Mouse (Mus musculus): ENCODE measurements around the gene Disp3. TPM values are rescaled to one million over a fixed set of nuclear protein-coding genes. Genes with fewer than 3 reads are reported as not detected.
A peak's percentile ranks its signal among the peaks of the same experiment; 100 is the strongest.

The Disp3 gene
- total and polyA plus RNA-seq, 2 experiments from 2014 or later = 7.8 to 25.1 TPM

- H3K27ac ChIP-seq (ENCODE audit: low read depth, low read length) = 0 out of 2 replicates have a peak overlapping the region, but pooled peaks have one; percentile 44
- no peaks in the 10 kb centered on the region for H3K9me3 ChIP-seq (ENCODE audit: low read length)
- no peak; the same call in 1 of the 2 replicates for TF ChIP-seq CTCF (IDR thresholded peaks at IDR 0.05)
- peaks cover 19% of the 10 kb centered on the region; the same call in 1 of the 2 replicates for H3K4me1 ChIP-seq (ENCODE audit: insufficient read depth, low read length)
- H3K4me3 ChIP-seq (ENCODE audit: low read depth, low read length) = peak overlapping the region; percentile 50
- peak overlapping the region; percentile 55 for H3K9ac ChIP-seq (replicated peaks; ENCODE audit: low read length, poor library complexity, severe bottlenecking)
- no peaks in the 10 kb centered on the region for H3K36me3 ChIP-seq (ENCODE audit: insufficient read depth, low read length)
- ATAC-seq (ENCODE audit: low FRiP score) = no peak
- H3K4me2 ChIP-seq (ENCODE audit: low read depth, low read length, poor library complexity, severe bottlenecking) = peak overlapping the region; percentile 93
- 0% methylated on average over 20 of the region's 20 CpGs for WGBS
- DNase-seq (ENCODE audit: low spot score) = no peak
- H3K27me3 ChIP-seq (ENCODE audit: insufficient read depth, low read length) = no peaks in the 10 kb centered on the region
These were observed 724 bp downstream of the Disp3 start for GRCm38 (mm10) chr4:148287041-148287440.

DNA sequence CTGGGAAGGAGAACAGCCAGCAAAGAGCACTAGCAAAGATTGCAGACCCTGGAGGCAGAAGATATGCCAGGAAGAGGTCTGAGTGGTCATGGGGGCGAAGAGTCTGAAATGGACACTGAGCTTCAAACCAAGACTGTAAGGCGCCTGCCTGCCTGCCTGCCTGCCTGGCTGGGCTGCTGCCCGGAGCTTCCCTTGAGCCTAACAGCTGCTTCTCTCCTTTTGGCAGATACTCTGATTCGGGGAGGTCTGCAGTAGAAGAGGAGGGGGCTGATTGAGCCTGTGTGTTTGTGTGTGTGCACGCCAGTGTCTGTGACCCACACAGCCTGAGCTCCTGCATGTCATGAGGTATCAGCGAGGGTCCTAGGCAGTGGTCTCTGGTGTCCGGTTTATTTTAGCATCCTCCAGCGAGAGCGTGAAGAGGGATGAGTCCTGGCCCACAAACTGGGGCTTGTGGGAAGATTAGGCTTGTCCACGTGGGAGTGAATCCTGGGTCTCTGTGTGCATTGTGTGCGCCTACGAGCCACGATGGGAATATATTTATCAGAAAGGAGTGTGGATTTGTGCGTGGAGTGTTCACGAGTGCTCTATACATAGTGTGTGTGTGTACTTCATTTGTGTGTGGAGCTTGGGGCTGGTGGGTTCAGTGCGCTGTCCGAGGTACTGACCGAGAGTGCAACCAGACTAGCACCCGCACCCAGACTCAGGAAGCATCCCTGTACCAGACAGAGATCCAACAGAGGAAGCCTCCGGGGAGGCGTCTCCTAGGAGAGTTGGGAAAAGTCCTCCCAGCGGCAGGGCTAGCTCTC lies 1.3 kb downstream of the Disp3 start:
- Histone ChIP-seq H3K9me3 (ENCODE audit: low read length) (no peaks in the 10 kb centered on the region), H3K4me2 (ENCODE audit: low read depth, low read length, poor library complexity, severe bottlenecking) (peak overlapping the region; percentile 93), H3K36me3 (ENCODE audit: insufficient read depth, low read length) (no peaks in the 10 kb centered on the region), H3K27ac (ENCODE audit: low read depth, low read length) (no peak overlapping the region), H3K27me3 (ENCODE audit: insufficient read depth, low read length) (no peaks in the 10 kb centered on the region), H3K9ac (replicated peaks; ENCODE audit: low read length, poor library complexity, severe bottlenecking) (peak overlapping the region; percentile 55), H3K4me3 (ENCODE audit: low read depth, low read length) (peak overlapping the region; percentile 50), H3K4me1 (ENCODE audit: insufficient read depth, low read length) (peaks cover 19% of the 10 kb centered on the region; the same call in 1 of the 2 replicates)
- ATAC-seq (ENCODE audit: low FRiP score) (no peak), DNase-seq (ENCODE audit: low spot score) (peak; percentile 46)
- 8% methylated on average over 22 of the region's 22 CpGs for WGBS
- TF ChIP-seq CTCF (IDR thresholded peaks at IDR 0.05) = no peak

GRCm38 (mm10) chr4:148284219-148284618 lies 3.5 kb downstream of the Disp3 start:
- H3K4me2 ChIP-seq (ENCODE audit: low read depth, low read length, poor library complexity, severe bottlenecking) = peak overlapping the region; percentile 93
- 12% methylated on average over 13 of the region's 13 CpGs for WGBS
- peaks cover 19% of the 10 kb centered on the region; the same call in 1 of the 2 replicates for H3K4me1 ChIP-seq (ENCODE audit: insufficient read depth, low read length)
- H3K9me3 ChIP-seq (ENCODE audit: low read length) = no peaks in the 10 kb centered on the region
- no peaks in the 10 kb centered on the region for H3K27me3 ChIP-seq (ENCODE audit: insufficient read depth, low read length)
- peak overlapping the region; percentile 50; the same call in 1 of the 2 replicates for H3K4me3 ChIP-seq (ENCODE audit: low read depth, low read length)
- DNase-seq (ENCODE audit: low spot score) = peak; percentile 48
- TF ChIP-seq CTCF (IDR thresholded peaks at IDR 0.05) = no peak
- H3K9ac ChIP-seq (replicated peaks; ENCODE audit: low read length, poor library complexity, severe bottlenecking) = peak overlapping the region; percentile 48
- ATAC-seq (ENCODE audit: low FRiP score) = no peak
- H3K27ac ChIP-seq (ENCODE audit: low read depth, low read length) = peak overlapping the region; percentile 51; the same call in 1 of the 2 replicates
- H3K36me3 ChIP-seq (ENCODE audit: insufficient read depth, low read length) = no peaks in the 10 kb centered on the region

DNA sequence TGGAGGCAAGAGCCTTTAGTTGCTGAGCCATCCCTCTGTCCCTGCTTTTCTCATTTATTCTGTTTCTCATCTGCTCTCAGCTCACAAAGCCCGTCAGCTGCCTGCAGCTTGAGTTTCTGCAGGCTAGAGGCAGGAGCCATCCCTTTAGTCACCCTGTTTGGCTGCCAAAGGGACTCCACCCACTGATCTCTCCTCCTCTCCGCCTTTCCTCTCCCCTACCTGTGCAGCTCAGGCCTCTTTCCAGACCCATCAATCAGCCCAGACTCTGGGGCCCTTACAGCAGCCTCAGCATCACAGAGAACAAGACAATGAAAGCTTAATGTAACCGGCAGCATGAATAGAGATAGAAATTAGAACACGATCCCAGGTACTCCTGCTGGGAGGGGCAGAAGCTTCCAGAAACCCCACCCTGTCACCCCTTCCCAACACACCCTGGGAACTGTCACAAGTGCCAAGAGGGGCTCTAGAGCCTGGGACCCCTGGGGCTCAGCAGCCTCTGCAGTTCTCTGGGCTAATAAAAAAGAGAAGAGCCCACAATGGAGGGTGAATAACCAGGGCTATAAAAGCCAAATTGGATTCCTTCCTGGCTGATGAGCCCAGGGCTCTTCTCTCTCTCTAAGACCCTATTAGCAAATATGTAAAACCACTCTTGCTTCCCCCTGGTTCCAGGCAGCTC lies 10.8 kb downstream of the Disp3 start:
- H3K27ac ChIP-seq (ENCODE audit: low read depth, low read length) = peak overlapping the region; percentile 55

GRCm38 (mm10) chr4:148274671-148275070 lies 13.1 kb downstream of the Disp3 start:
- ATAC-seq (ENCODE audit: low FRiP score) (no peak), DNase-seq (ENCODE audit: low spot score) (no peak)
- peaks cover 11% of the 10 kb centered on the region; the same call in 1 of the 2 replicates for H3K4me1 ChIP-seq (ENCODE audit: insufficient read depth, low read length)

More for the DNA sequence above, 10.8 kb downstream of the Disp3 start:
- no peak overlapping the region for H3K9ac ChIP-seq (replicated peaks; ENCODE audit: low read length, poor library complexity, severe bottlenecking)
- TF ChIP-seq CTCF (IDR thresholded peaks at IDR 0.05) = no peak
- no peak for DNase-seq (ENCODE audit: low spot score)
- no peaks in the 10 kb centered on the region; the same call in 1 of the 2 replicates for H3K36me3 ChIP-seq (ENCODE audit: insufficient read depth, low read length)
- no peaks in the 10 kb centered on the region for H3K9me3 ChIP-seq (ENCODE audit: low read length)
- WGBS = 19% methylated on average over 4 of the region's 4 CpGs
- ATAC-seq (ENCODE audit: low FRiP score) = peak; percentile 42; the same call in 1 of the 2 replicates
- H3K27me3 ChIP-seq (ENCODE audit: insufficient read depth, low read length) = peaks cover 3% of the 10 kb centered on the region; the same call in 1 of the 2 replicates
- H3K4me3 ChIP-seq (ENCODE audit: low read depth, low read length) = no peak overlapping the region
- peaks cover 10% of the 10 kb centered on the region; the same call in 1 of the 2 replicates for H3K4me1 ChIP-seq (ENCODE audit: insufficient read depth, low read length)
- no peak overlapping the region for H3K4me2 ChIP-seq (ENCODE audit: low read depth, low read length, poor library complexity, severe bottlenecking)

More at GRCm38 (mm10) chr4:148274671-148275070, 13.1 kb downstream of the Disp3 start:
- Histone ChIP-seq H3K27ac (ENCODE audit: low read depth, low read length) (no peak overlapping the region), H3K9ac (replicated peaks; ENCODE audit: low read length, poor library complexity, severe bottlenecking) (no peak overlapping the region), H3K27me3 (ENCODE audit: insufficient read depth, low read length) (peaks cover 6% of the 10 kb centered on the region; the same call in 1 of the 2 replicates), H3K4me3 (ENCODE audit: low read depth, low read length) (no peak overlapping the region), H3K36me3 (ENCODE audit: insufficient read depth, low read length) (peaks cover 8% of the 10 kb centered on the region; the same call in 1 of the 2 replicates), H3K4me2 (ENCODE audit: low read depth, low read length, poor library complexity, severe bottlenecking) (no peak overlapping the region), H3K9me3 (ENCODE audit: low read length) (no peaks in the 10 kb centered on the region)
- 57% methylated on average over 3 of the region's 3 CpGs for WGBS
- TF ChIP-seq CTCF (IDR thresholded peaks at IDR 0.05) = no peak
